Mouse (Mus musculus) myocyte (in vitro differentiated cells): Measurements from ENCODE around the gene Prss50. TPM values are rescaled to one million over a fixed set of nuclear protein-coding genes. Genes with fewer than 3 reads are reported as not detected.
"Not testable (repeated sequence)": the region's sequence is repeated elsewhere in the genome, so short reads cannot be mapped to it uniquely, and the experiment has no call there.

Source experiments
- H3K27me3 ChIP-seq: one replicate; pipeline ENCODE4 v1.6.1; 2011; ENCODE audit not compliant: control insufficient read depth, insufficient read depth, insufficient read length
- H3K36me3 ChIP-seq: one replicate; pipeline ENCODE4 v1.6.1; 2011; ENCODE audit not compliant: control insufficient read depth, insufficient read depth
- H3K4me2 ChIP-seq: one replicate; pipeline ENCODE4 v1.6.1; 2011; ENCODE audit warnings: low read depth, control low read depth
- H3K4me3 ChIP-seq: one replicate; pipeline ENCODE4 v1.5.1; 2011; ENCODE audit warnings: mild to moderate bottlenecking, control low read depth, moderate library complexity
- H3K79me2 ChIP-seq: one replicate; pipeline ENCODE4 v1.6.1; 2011; ENCODE audit not compliant: control insufficient read depth, insufficient read depth
- H3ac ChIP-seq: one replicate; pipeline ENCODE4 v1.6.1; 2011; ENCODE audit not compliant: control insufficient read depth, insufficient read length
- CEBPB ChIP-seq: IDR thresholded peaks from 2 replicates; pipeline ENCODE4 v1.6.1; 2011; ENCODE audit warnings: mild to moderate bottlenecking, moderate library complexity; ENCODE audit not compliant: poor library complexity, insufficient read depth, severe bottlenecking
- E2F4 ChIP-seq: IDR thresholded peaks from one replicate; pipeline ENCODE4 v1.6.1; 2011; ENCODE audit warnings: mild to moderate bottlenecking, control low read depth, moderate library complexity; ENCODE audit not compliant: insufficient read depth
- MAX ChIP-seq: IDR thresholded peaks from one replicate; pipeline ENCODE4 v1.6.1; 2011; ENCODE audit warnings: low read depth, mild to moderate bottlenecking, control low read depth
- MYOD1 ChIP-seq, 3 experiments: IDR thresholded peaks; one replicate each; pipeline ENCODE4 v1.6.1; 2011; ENCODE audit warnings: control low read depth in 2 of 3, low read depth in 2 of 3, mild to moderate bottlenecking in 2 of 3, moderate library complexity in 1 of 3; ENCODE audit not compliant: insufficient read length in 2 of 3, control insufficient read depth in 1 of 3
- MYOG ChIP-seq, 3 experiments: IDR thresholded peaks; one replicate each; pipeline ENCODE4 v1.6.1; 2011; ENCODE audit warnings: control low read depth in 2 of 3, low read depth in 2 of 3, mild to moderate bottlenecking in 2 of 3; ENCODE audit not compliant: insufficient read length in 2 of 3, control insufficient read depth in 1 of 3, insufficient read depth in 1 of 3
- POLR2A ChIP-seq: IDR thresholded peaks from one replicate; pipeline ENCODE4 v1.6.1; 2011; ENCODE audit warnings: low read depth, mild to moderate bottlenecking, control low read depth, moderate library complexity; ENCODE audit not compliant: insufficient read length
- POLR2AphosphoS2 ChIP-seq: IDR thresholded peaks from one replicate; pipeline ENCODE4 v1.6.1; 2011; ENCODE audit warnings: low read depth, control low read depth; ENCODE audit not compliant: insufficient read length
- REST ChIP-seq: IDR thresholded peaks from one replicate; pipeline ENCODE4 v1.6.1; 2011; ENCODE audit warnings: mild to moderate bottlenecking, control low read depth, moderate library complexity; ENCODE audit not compliant: insufficient read depth, insufficient read length
- SRF ChIP-seq: IDR thresholded peaks from one replicate; pipeline ENCODE4 v1.6.1; 2011; ENCODE audit warnings: low read depth; ENCODE audit not compliant: control insufficient read depth, insufficient read length
- TCF12 ChIP-seq: IDR thresholded peaks from one replicate; pipeline ENCODE4 v1.6.1; 2011; ENCODE audit warnings: mild to moderate bottlenecking, control low read depth; ENCODE audit not compliant: poor library complexity, insufficient read depth, severe bottlenecking
- TCF3 ChIP-seq: IDR thresholded peaks from one replicate; pipeline ENCODE4 v1.6.1; 2011; ENCODE audit warnings: low read depth, control low read depth; ENCODE audit not compliant: insufficient read length
- USF1 ChIP-seq: IDR thresholded peaks from one replicate; pipeline ENCODE4 v1.6.1; 2011; ENCODE audit warnings: low read depth, mild to moderate bottlenecking, control low read depth, moderate library complexity
- polyA plus RNA-seq: library from polyadenylated mRNA; unstranded; fragments of >200 nt; fragmentation: generic; extraction: Trizol; gene quantifications from one replicate; pipeline ENCODE4 v1.2.1, GENCODE M21; 2012; ENCODE audit warnings: missing spikeins

Gene Prss50
- polyA plus RNA-seq, result 0.02 TPM

DNA sequence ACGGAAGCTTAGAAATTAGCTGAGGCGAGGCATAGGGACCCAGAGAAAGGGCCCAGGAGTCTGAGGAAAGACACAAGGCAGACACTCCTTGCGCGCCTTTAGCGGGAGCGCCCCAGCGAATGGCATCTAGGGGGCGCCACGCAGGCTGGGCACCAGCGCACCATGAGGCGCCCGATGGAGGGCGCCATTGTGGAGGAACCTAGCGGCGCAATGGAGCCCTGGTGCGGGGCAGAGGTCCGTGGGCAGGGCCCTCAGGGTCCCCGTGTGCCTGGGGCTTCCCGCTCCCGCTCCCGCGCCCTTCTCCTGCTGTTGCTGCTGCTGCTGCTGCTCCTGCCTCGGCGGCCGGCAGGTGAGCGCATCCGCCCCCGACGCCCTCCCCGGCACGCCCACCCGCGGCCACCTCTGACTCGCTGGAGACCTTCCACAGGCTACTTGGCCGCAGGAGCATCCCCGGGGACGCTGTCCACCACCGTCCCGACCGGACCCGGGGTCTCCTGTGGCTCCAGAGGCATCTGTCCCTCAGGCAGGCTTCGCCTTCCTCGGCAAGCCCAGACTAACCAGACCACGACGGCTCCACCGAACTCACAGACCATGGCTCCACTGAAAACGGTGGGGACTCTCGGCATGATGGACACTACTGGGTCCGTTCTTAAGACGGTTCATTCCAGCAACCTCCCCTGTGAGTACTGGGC lies at the start of gene Prss50:
TSS of gene Prss50 (plus strand) at position 187 of the 692 bp plus-strand sequence.
- H3K79me2 ChIP-seq, result no peaks in the 10 kb centered on the region
- TF ChIP-seq E2F4 (no peak), POLR2AphosphoS2 (no peak), REST (no peak), TCF12 (no peak), POLR2A (no peak)
- H3K27me3 ChIP-seq, result no peaks in the 10 kb centered on the region
- no peak within 1 kb of the TSS for H3K4me2 ChIP-seq
- H3K36me3 ChIP-seq, result no peaks in the 10 kb centered on the region
- H3K4me3 ChIP-seq, result no peak within 1 kb of the TSS
- no peak within 1 kb of the TSS for H3ac ChIP-seq

DNA sequence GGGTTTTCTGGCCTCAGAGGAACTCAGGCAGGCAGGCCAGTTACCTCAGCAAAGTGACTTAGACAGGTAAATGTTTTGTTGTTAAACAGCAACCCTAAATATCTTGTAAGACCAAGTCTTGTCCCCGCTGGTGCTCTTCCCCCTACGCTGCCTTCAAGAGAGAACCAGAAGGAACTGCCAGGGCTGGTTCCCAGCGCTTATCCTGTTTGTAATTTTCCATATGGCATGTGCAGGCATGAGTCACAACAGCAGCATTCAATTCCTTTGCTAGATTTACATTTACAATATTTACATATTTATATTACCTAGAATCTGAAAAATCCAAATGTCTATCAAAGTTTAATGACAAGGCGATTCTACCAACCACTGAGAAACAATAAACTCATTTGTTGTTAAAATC lies 47.7 kb upstream of the Prss50 start:
- Histone ChIP-seq H3K4me2 (no peak overlapping the region), H3K27me3 (no peaks in the 10 kb centered on the region), H3K79me2 (no peaks in the 10 kb centered on the region), H3K4me3 (no peak overlapping the region), H3K36me3 (no peaks in the 10 kb centered on the region), H3ac (no peak overlapping the region)
- TF ChIP-seq POLR2AphosphoS2 (no peak), REST (no peak), MYOG (IDR thresholded peaks at IDR 0.05; ENCODE audit: control insufficient read depth in 1 of 3, insufficient read depth in 1 of 3, insufficient read length in 2 of 3, low read depth in 2 of 3) (no peak), E2F4 (no peak), SRF (no peak), MAX (no peak), TCF3 (no peak), USF1 (no peak)

DNA sequence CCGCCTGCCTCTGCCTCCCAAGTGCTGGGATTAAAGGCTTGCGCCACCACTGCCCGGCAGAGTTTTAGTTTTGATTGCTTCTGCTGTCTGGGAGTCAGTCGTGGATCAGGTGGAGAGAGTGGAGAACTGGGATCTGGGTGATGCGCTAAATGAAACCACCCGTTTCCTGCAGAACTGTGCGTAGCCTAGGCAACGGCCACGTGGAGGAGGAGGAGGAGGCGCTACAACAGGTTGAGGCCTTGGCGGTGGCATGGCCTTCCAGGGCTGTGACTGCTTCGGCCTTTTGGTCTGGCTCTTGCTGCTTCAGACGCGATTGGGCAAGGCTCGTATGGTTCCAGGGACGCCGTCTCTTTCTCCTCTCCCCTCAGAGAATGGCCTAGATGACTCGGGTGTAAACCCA lies 44.0 kb upstream of the Prss50 start, which contains the start of gene Prss44:
TSS of gene Prss44 (plus strand) at position 206 of the 400 bp plus-strand sequence.
- Histone ChIP-seq H3K79me2 (no peaks in the 10 kb centered on the region), H3K4me2 (no peak within 1 kb of the TSS), H3K4me3 (no peak within 1 kb of the TSS), H3K27me3 (peaks cover 18% of the 10 kb centered on the region), H3K36me3 (no peaks in the 10 kb centered on the region), H3ac (no peak within 1 kb of the TSS)
- TF ChIP-seq MYOD1 (IDR thresholded peaks at IDR 0.05; ENCODE audit: control insufficient read depth in 1 of 3, insufficient read length in 2 of 3, low read depth in 2 of 3), result no peak
- TF ChIP-seq USF1, result no peak
- TF ChIP-seq TCF3, result no peak
- TF ChIP-seq REST, result no peak
- TF ChIP-seq MAX, result no peak
- no peak for TF ChIP-seq CEBPB
- no peak for TF ChIP-seq SRF
- no peak for TF ChIP-seq TCF12
- TF ChIP-seq POLR2AphosphoS2, result no peak
- TF ChIP-seq POLR2A, result no peak
- no peak for TF ChIP-seq MYOG (IDR thresholded peaks at IDR 0.05; ENCODE audit: control insufficient read depth in 1 of 3, insufficient read depth in 1 of 3, insufficient read length in 2 of 3, low read depth in 2 of 3)
- no peak for TF ChIP-seq E2F4

DNA sequence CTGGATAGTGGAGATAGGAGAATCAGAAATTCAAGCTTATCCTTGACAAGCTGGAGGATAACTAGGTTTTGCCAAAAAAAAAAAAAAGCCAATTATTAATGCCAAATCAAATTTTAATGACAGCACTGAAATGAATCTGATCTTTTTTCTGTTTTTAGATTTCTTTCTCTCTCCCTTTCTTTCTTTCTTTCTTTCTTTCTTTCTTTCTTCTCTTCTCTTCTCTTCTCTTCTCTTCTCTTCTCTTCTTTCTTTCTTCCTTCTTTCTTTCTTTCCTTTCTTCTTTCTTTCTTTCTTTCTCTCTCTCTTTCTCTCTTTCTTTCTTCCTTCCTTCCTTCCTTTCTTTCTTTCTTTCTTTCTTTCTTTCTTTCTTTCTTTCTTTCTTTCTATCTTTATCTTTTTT lies 37.2 kb upstream of the Prss50 start:
- H3K79me2 ChIP-seq, H3K4me2 ChIP-seq, H3ac ChIP-seq, H3K4me3 ChIP-seq, H3K36me3 ChIP-seq: not testable (repeated sequence)
- peaks cover 44% of the 10 kb centered on the region for H3K27me3 ChIP-seq

DNA sequence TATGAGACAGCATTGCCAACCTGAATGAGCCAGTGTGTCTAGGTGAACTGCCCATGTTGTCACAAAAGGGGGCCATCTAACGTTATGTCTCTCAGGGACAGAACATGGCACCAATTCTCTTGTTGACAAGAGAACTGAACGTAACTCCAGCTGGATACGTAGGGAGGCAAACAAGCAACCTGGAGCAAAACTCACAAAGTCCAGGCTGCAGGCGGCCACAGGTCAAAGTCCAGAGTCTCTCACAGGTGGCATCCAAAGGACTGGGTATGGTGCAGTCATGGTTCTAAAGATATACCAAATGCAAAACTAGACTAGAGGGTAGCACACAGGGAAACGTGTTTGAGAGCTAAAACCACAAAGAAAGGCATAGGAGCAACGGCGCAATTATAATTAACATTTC lies 36.3 kb upstream of the Prss50 start:
- Histone ChIP-seq H3K79me2 (no peaks in the 10 kb centered on the region), H3ac (no peak overlapping the region), H3K4me3 (no peak overlapping the region), H3K27me3 (peaks cover 41% of the 10 kb centered on the region), H3K36me3 (no peaks in the 10 kb centered on the region), H3K4me2 (no peak overlapping the region)
- TF ChIP-seq CEBPB, result no peak
- no peak for TF ChIP-seq REST
- no peak for TF ChIP-seq SRF
- TF ChIP-seq E2F4, result no peak
- TF ChIP-seq TCF3, result no peak
- no peak for TF ChIP-seq USF1
- no peak for TF ChIP-seq MYOD1 (IDR thresholded peaks at IDR 0.05; ENCODE audit: control insufficient read depth in 1 of 3, insufficient read length in 2 of 3, low read depth in 2 of 3)
- TF ChIP-seq POLR2A, result no peak
- no peak for TF ChIP-seq MYOG (IDR thresholded peaks at IDR 0.05; ENCODE audit: control insufficient read depth in 1 of 3, insufficient read depth in 1 of 3, insufficient read length in 2 of 3, low read depth in 2 of 3)
- no peak for TF ChIP-seq MAX
- TF ChIP-seq POLR2AphosphoS2, result no peak
- TF ChIP-seq TCF12, result no peak
